Mouse (Mus musculus) CH12.LX (cell line): ENCODE measurements at regions not wholly inside any gene's neighbourhood (a gene's known extent, or its start where the extent isn't known, plus 50 kb on each side); places are given as distances from the start of the nearest gene placed in this dataset.

Source experiments
- CHD2 ChIP-seq: IDR thresholded peaks from 2 replicates; pipeline ENCODE4 v1.6.1; 2011; ENCODE audit warnings: low read length, improper control_type of control experiment
- EP300 ChIP-seq: IDR thresholded peaks from 2 replicates; pipeline ENCODE4 v1.6.1; 2011; ENCODE audit warnings: low read length, improper control_type of control experiment
- ETS1 ChIP-seq: conservative IDR thresholded peaks from 2 replicates; pipeline ENCODE4 v1.6.1; 2012; ENCODE audit warnings: low read depth, mild to moderate bottlenecking, inconsistent platforms, low read length, improper control_type of control experiment, moderate library complexity
- KAT2A ChIP-seq: IDR thresholded peaks from 2 replicates; pipeline ENCODE4 v1.6.1; 2012; ENCODE audit warnings: low read length, improper control_type of control experiment, inconsistent platforms; ENCODE audit not compliant: insufficient replicate concordance
- MAFK ChIP-seq: IDR thresholded peaks from 2 replicates; pipeline ENCODE4 v1.6.1; 2011; ENCODE audit warnings: low read length, improper control_type of control experiment; ENCODE audit not compliant: insufficient replicate concordance
- POLR2A ChIP-seq: IDR thresholded peaks from 2 replicates; pipeline ENCODE4 v1.6.1; 2011; ENCODE audit warnings: low read depth, mild to moderate bottlenecking, improper control_type of control experiment, low read length
- TBP ChIP-seq: conservative IDR thresholded peaks from 2 replicates; pipeline ENCODE4 v1.6.1; 2011; ENCODE audit warnings: low read depth, low read length, improper control_type of control experiment
- USF1 ChIP-seq: IDR thresholded peaks from 2 replicates; pipeline ENCODE4 v1.6.1; 2014; ENCODE audit warnings: low read depth, mild to moderate bottlenecking, inconsistent platforms, low read length, improper control_type of control experiment

DNA sequence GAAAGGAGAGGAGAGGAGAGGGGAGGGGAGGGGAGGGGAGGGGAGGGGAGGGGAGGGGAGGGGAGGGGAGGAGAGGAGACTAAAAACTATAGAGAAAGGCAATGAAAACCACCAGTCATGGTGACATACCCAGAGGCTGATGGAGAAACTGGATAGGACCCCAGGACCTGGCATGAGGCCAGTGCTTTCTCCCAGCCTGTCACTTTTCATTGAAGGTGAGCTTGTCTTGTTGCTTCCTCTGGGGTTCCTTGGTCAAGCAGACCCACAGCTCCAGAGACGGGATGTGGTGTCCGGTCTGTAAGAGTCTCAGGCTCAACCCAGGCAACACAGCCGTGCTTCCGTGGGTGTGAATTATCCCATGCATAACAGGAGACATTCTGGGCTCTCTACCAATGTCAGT lies 69.8 kb upstream of the Egln3 start:
- no peak for TF ChIP-seq EP300
- TF ChIP-seq ETS1 = no peak
- no peak for TF ChIP-seq POLR2A
- no peak for TF ChIP-seq CHD2
- TF ChIP-seq KAT2A = no peak
- TF ChIP-seq USF1 = no peak
- no peak for TF ChIP-seq TBP
- no peak for TF ChIP-seq MAFK
